ENCODE assay signal across 14 mouse cellular contexts in the genomic region with DNA sequence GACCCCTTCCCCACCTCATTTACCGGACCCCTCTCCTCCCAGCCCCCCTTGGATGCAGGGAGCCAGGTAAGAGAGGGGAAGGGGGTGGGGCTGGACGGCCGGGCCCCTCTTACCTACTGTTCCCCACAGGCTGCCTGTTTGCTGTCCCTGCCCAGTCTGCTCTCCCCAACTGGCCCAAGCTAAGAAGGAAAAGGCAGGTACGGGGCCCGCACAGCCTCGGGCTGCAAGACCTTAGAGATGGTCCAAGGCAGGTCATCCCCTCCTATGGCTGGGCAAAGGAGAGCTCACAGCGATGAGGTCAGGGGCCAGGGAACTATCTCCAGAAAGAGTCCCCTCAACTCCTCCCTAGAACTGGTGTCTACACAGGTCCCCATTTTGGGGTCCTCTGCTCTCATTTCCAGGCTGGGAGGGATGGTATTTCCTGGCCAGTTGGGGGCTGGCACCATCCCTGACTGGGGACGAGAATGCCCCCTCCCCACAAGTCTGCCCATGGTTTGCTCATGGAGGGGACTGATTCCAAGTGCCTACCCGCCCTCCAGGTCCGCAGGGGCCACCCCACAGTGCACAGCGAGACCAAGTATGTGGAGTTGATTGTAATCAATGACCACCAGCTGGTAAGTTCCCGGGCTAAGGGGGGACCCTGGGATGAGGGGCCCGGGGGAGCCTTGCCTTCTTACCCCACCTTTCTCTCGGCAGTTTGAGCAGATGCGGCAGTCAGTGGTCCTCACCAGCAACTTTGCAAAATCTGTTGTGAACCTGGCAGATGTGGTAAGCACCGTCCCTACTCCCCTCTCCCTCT. TPM values are rescaled to one million over a fixed set of nuclear protein-coding genes. Genes with fewer than 3 reads are reported as not detected.
DNase-seq lines count a peak whose midpoint lies in the region; ATAC-seq and TF ChIP-seq lines count a peak whose summit lies in the region.
"Had no signal": no experiment of that assay in that cellular context is flagged by ENCODE, and none has a peak within 500 bp of the region (broad histone marks: within the 10 kb centered on the region; RNA-seq: fewer than 3 reads in every experiment).

No protein-coding gene starts in this region.

- H3K9ac ChIP-seq in limb, embryonic 13.5 days, result 0 out of 2 replicates have a peak overlapping the region, but pooled peaks have one; percentile 35

- H3K36me3 ChIP-seq in limb, embryonic 13.5 days, result peaks cover 14% of the 10 kb centered on the region

- H3K27me3 ChIP-seq in cerebellum, adult 2 months (ENCODE audit: control insufficient read depth, insufficient read depth, low read length), result no peaks in the 10 kb centered on the region
- no peaks in the 10 kb centered on the region for H3K27me3 ChIP-seq in limb, embryonic 13.5 days

- no peak for TF ChIP-seq POLR2A in cerebellum, adult 2 months (IDR thresholded peaks at IDR 0.05; ENCODE audit: borderline replicate concordance, insufficient read depth, low read length)

- 36% methylated on average over 16 of the region's 16 CpGs for WGBS in cerebellum, adult 2 months
- WGBS in limb, embryonic 13.5 days, result 35% methylated on average over 16 of the region's 16 CpGs

- H3K4me3 ChIP-seq in cerebellum, adult 2 months (replicated peaks; ENCODE audit: insufficient read depth, low read depth, low read length), result no peak overlapping the region
- no peak overlapping the region for H3K4me3 ChIP-seq in limb, embryonic 13.5 days
- H3K4me3 ChIP-seq: heart, embryonic 13.5 days had no signal

- TF ChIP-seq CTCF in cerebellum, adult 2 months (IDR thresholded peaks at IDR 0.05; ENCODE audit: borderline replicate concordance, insufficient read depth, low read depth, low read length), result no peak

- ATAC-seq in limb, embryonic 13.5 days (ENCODE audit: low FRiP score, low read depth), result no peak
- ATAC-seq in activated CD4-positive, CD25-positive, alpha-beta regulatory T cell, adult 4 months, result no peak

- H3K4me1 ChIP-seq in cerebellum, adult 2 months (ENCODE audit: control insufficient read depth, insufficient read depth, low read length), result peaks cover 81% of the 10 kb centered on the region
- peaks cover 37% of the 10 kb centered on the region for H3K4me1 ChIP-seq in limb, embryonic 13.5 days

- DNase-seq in cerebellum, adult 2 months, result peak; percentile 31 to 41
- DNase-seq in cerebellum, postnatal 4 days (ENCODE audit: low spot score in 2 of 2), result no peak
- peak; percentile 39 for DNase-seq in testis, postnatal 10 days (ENCODE audit: low spot score)
- DNase-seq in testis, postnatal 14 days (ENCODE audit: low spot score), result no peak
- DNase-seq in adipocyte (ENCODE audit: low spot score), result no peak
- DNase-seq in thymus, postnatal 25 days, result no peak
- DNase-seq: adrenal gland, adult 2 months; gastrocnemius, postnatal 14 days; left cerebral cortex, postnatal 4 days; lung, postnatal 4 days; thymus, postnatal 36 days had no signal

- H3K4me2 ChIP-seq in limb, embryonic 13.5 days (replicated peaks), result no peak overlapping the region
- H3K4me2 ChIP-seq: heart, embryonic 13.5 days had no signal

- H3K27ac ChIP-seq in cerebellum, adult 2 months (ENCODE audit: insufficient read depth, low read length), result no peak overlapping the region; the same call in 1 of the 2 replicates
- no peak overlapping the region for H3K27ac ChIP-seq in limb, embryonic 13.5 days
- H3K27ac ChIP-seq: heart, embryonic 13.5 days had no signal

- H3K9me3 ChIP-seq in limb, embryonic 13.5 days, result no peaks in the 10 kb centered on the region
- H3K9me3 ChIP-seq: heart, embryonic 13.5 days had no signal

RNA-seq across cellular contexts. Expression of a gene that starts 10.9 kb away (rescaled TPM):
- 207 and 239 TPM in 2 replicates for polyA plus RNA-seq in cerebellum, adult 2 months (2012; rRNA removed)
- 14.7 and 15.8 TPM in 2 replicates for polyA plus RNA-seq in limb, embryonic 13.5 days (2015; fragmentation: Nextera tagmentation; extraction: Ambion mirVana)
- not detected for polyA plus RNA-seq in activated CD4-positive, CD25-positive, alpha-beta regulatory T cell, adult 4 months (2017; shearing (Covaris generic))

RNA-seq across cellular contexts. Expression of a gene that starts 47.4 kb away (rescaled TPM):
- polyA plus RNA-seq in cerebellum, adult 2 months (2012; rRNA removed), result 6.4 and 7.9 TPM in 2 replicates
- polyA plus RNA-seq in limb, embryonic 13.5 days (2015; fragmentation: Nextera tagmentation; extraction: Ambion mirVana), result 75.6 and 78.1 TPM in 2 replicates
- under 1 TPM in 1 of 2 experiments, not detected in 1; 0.15 TPM for polyA plus RNA-seq in activated CD4-positive, CD25-positive, alpha-beta regulatory T cell, adult 4 months (2017; shearing (Covaris generic))

Comparison
In these comparisons a context has a peak if more than half of its experiments do, and no peak if none do; other contexts are left out.
1. DNase-seq: peak in cerebellum, adult 2 months (2 of 2) and testis, postnatal 10 days (single experiment); none in cerebellum, postnatal 4 days (0 of 2), testis, postnatal 14 days (single experiment), adipocyte (single experiment) and thymus, postnatal 25 days (single experiment).
2. RNA of a gene that starts 10.9 kb away (polyA plus RNA-seq): 207 to 239 TPM in cerebellum, adult 2 months and 14.7 to 15.8 TPM in limb, embryonic 13.5 days; not detected in activated CD4-positive, CD25-positive, alpha-beta regulatory T cell, adult 4 months; every median in the first group is over 10 times any median in the second.